Comparison of ENCODE assay signal across 26 mouse cellular contexts in genomic region chr2:14629814-14630492, GRCm38 (mm10). TPM values are rescaled to one million over a fixed set of nuclear protein-coding genes. Genes with fewer than 3 reads are reported as not detected.
DNase-seq lines count a peak whose midpoint lies in the region; ATAC-seq lines count a peak whose summit lies in the region.
"Had no signal": no experiment of that assay in that cellular context is flagged by ENCODE, and none has a peak within 500 bp of the region (broad histone marks: within the 10 kb centered on the region; RNA-seq: fewer than 3 reads in every experiment).

No protein-coding gene starts in this region.

- H3K9ac ChIP-seq in lung, embryonic 15.5 days, result no peak overlapping the region
- no peak overlapping the region for H3K9ac ChIP-seq in forebrain, embryonic 13.5 days
- H3K9ac ChIP-seq: forebrain, embryonic 15.5 days; heart, embryonic 12.5 days; heart, embryonic 15.5 days; hindbrain, embryonic 14.5 days had no signal

- no peaks in the 10 kb centered on the region for H3K9me3 ChIP-seq in lung, embryonic 15.5 days
- H3K9me3 ChIP-seq in forebrain, embryonic 13.5 days (replicated peaks), result no peaks in the 10 kb centered on the region
- H3K9me3 ChIP-seq: forebrain, embryonic 15.5 days; G1E; heart, embryonic 12.5 days; heart, embryonic 15.5 days had no signal

- intact Hi-C loops in heart, postnatal 25 days (cut with DNase I), result no loop called here
- intact Hi-C loops in left cerebral cortex, postnatal 4 days (cut with DNase I), result no loop called here

- H3K4me3 ChIP-seq in lung, embryonic 15.5 days, result no peak overlapping the region
- no peak overlapping the region for H3K4me3 ChIP-seq in forebrain, embryonic 13.5 days
- H3K4me3 ChIP-seq: forebrain, embryonic 15.5 days; heart, embryonic 12.5 days; heart, embryonic 15.5 days had no signal

- DNase-seq in heart, adult 11 months, result peak; percentile 35
- DNase-seq in heart, postnatal 25 days (ENCODE audit: low spot score), result no peak
- DNase-seq in lung, adult 18-20 months, result no peak
- DNase-seq in lung, postnatal 25 days (ENCODE audit: low spot score), result peak; percentile 8
- DNase-seq in left cerebral cortex, postnatal 4 days, result no peak
- DNase-seq: adrenal gland, postnatal 10 days; adrenal gland, postnatal 36 days; B cell, adult 2 months; cerebellum, adult 18-20 months; cerebellum, adult 9-10 months; cerebellum, postnatal 14 days; gastrocnemius, postnatal 10 days; gastrocnemius, postnatal 36 days; heart, adult 18-20 months; heart, postnatal 10 days; heart, postnatal 4 days had no signal

- peaks cover 16% of the 10 kb centered on the region; the same call in 1 of the 2 replicates for H3K4me1 ChIP-seq in lung, embryonic 15.5 days
- H3K4me1 ChIP-seq in forebrain, embryonic 13.5 days, result no peaks in the 10 kb centered on the region
- H3K4me1 ChIP-seq: forebrain, embryonic 15.5 days had no signal

- WGBS in lung, embryonic 15.5 days, result 41% methylated on average over 9 of the region's 9 CpGs
- 90% methylated on average over 9 of the region's 9 CpGs for WGBS in forebrain, embryonic 13.5 days

- no peak overlapping the region for H3K27ac ChIP-seq in lung, embryonic 15.5 days
- no peak overlapping the region for H3K27ac ChIP-seq in forebrain, embryonic 13.5 days
- H3K27ac ChIP-seq: forebrain, embryonic 15.5 days; heart, embryonic 15.5 days; hindbrain, embryonic 14.5 days had no signal

- no peak overlapping the region for H3K4me2 ChIP-seq in lung, embryonic 15.5 days
- no peak overlapping the region for H3K4me2 ChIP-seq in forebrain, embryonic 13.5 days
- H3K4me2 ChIP-seq: forebrain, embryonic 15.5 days; heart, embryonic 12.5 days; heart, embryonic 15.5 days; hindbrain, embryonic 14.5 days had no signal

- ATAC-seq in lung, embryonic 15.5 days (ENCODE audit: borderline replicate concordance, extremely low read depth, low FRiP score, low TSS enrichment), result peak; percentile 78; the same call in 1 of the 2 replicates
- peak; percentile 20; the same call in 1 of the 2 replicates for ATAC-seq in granulocyte monocyte progenitor cell, adult 5-6 weeks (replicated peaks; ENCODE audit: poor library complexity, severe bottlenecking)
- ATAC-seq in forebrain, embryonic 13.5 days, result no peak
- ATAC-seq: forebrain, embryonic 15.5 days; Patski had no signal

- no peaks in the 10 kb centered on the region for H3K36me3 ChIP-seq in lung, embryonic 15.5 days
- H3K36me3 ChIP-seq in forebrain, embryonic 13.5 days (ENCODE audit: poor library complexity, severe bottlenecking), result no peaks in the 10 kb centered on the region
- H3K36me3 ChIP-seq: forebrain, embryonic 15.5 days; G1E; heart, embryonic 12.5 days; heart, embryonic 15.5 days had no signal

- no peaks in the 10 kb centered on the region for H3K27me3 ChIP-seq in lung, embryonic 15.5 days
- no peaks in the 10 kb centered on the region for H3K27me3 ChIP-seq in forebrain, embryonic 13.5 days
- H3K27me3 ChIP-seq: CH12.LX; forebrain, embryonic 15.5 days; heart, embryonic 12.5 days; heart, embryonic 15.5 days; Patski had no signal

RNA-seq across cellular contexts. Expression of gene Cacnb2, which starts 27.1 kb away (rescaled TPM):
- total RNA-seq in heart, postnatal 25 days (2021), result 10 to 100 TPM; 55.1 to 80.7 TPM
- 8.0 and 9.3 TPM in 2 replicates for polyA plus RNA-seq in lung, embryonic 15.5 days (2015; fragmentation: Nextera tagmentation; extraction: Ambion mirVana)
- 6.0 and 7.4 TPM in 2 replicates for total RNA-seq in granulocyte monocyte progenitor cell, adult 5-6 weeks (2014; fragmentation: Nextera tagmentation)
- total RNA-seq in granulocyte monocyte progenitor cell, adult 5-6 weeks (2017), result 2.8 and 5.6 TPM in 2 replicates
- 10 to 100 TPM; 16.5 to 25.0 TPM for total RNA-seq in left cerebral cortex, postnatal 4 days (2021)
- 3.3 and 3.5 TPM in 2 replicates for polyA plus RNA-seq in forebrain, embryonic 13.5 days (2015; fragmentation: Nextera tagmentation; extraction: Ambion mirVana)
- polyA plus RNA-seq: G1E had no signal

Comparison
In these comparisons a context has a peak if more than half of its experiments do, and no peak if none do; other contexts are left out.
1. DNase-seq: peak in heart, adult 11 months (single experiment) and lung, postnatal 25 days (single experiment); none in heart, postnatal 25 days (single experiment), lung, adult 18-20 months (0 of 2) and left cerebral cortex, postnatal 4 days (single experiment).